Mouse (Mus musculus): ENCODE measurements around the gene Ptf1a. TPM values are rescaled to one million over a fixed set of nuclear protein-coding genes. Genes with fewer than 3 reads are reported as not detected.

Ptf1a gene
- 5.5 TPM in 1 of 2 replicates, not detected in the other for polyA plus RNA-seq (2014; fragmentation: Nextera tagmentation; extraction: Ambion mirVana)

DNA sequence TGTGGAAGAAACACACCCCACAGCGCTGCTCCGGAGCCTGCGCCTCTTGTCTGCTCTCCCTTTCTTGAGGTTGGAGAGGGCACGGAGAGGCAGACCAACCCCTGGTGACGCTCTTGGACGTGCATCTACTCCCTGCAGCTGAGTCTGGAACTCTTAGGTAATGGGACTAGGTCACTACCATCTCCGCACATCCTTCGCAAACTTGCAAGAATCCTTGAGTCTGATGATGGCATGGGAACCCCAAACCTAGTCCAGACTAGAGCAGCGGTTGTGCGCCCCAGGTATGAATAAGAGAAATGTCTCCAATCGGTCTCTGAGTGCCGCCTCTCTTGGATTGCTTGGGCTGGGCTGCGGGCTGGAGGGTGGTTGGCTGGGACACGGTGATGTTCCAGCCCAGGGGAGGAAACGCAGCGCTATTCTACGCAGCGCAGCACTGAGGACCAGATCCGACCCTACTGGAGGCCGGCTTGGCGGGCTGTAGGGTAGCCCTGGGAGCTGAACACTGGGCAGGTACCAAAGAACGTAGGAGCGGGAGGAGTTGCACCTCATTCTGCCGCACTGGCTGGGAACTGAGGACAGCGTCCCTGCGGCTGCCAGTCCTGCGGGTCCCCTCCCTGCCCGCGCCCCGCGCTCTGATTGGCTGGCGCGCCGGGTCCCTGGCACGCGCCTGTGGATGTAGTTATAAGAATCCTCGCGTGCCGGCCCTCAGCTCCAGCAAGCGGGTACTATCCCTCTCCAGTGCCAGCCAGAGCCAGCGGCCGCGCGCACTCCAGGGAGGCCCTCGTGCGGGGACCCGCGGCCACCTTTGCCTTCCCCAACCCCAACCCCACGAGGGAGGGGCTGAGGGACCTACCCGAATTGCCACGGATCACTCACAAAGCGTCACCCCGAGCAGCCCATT is at the start of gene Ptf1a:
Ptf1a (plus strand) TSS at position 733 of the 901 bp plus-strand sequence.
- Histone ChIP-seq H3K9me3 (ENCODE audit: control insufficient read depth, low read depth, low read length) (no peaks in the 10 kb centered on the region), H3K9ac (replicated peaks; ENCODE audit: low read depth, low read length) (no peak within 1 kb of the TSS), H3K27ac (ENCODE audit: low read length) (no peak within 1 kb of the TSS), H3K4me3 (ENCODE audit: low read depth, low read length) (peak within 1 kb of the TSS; percentile 23), H3K4me1 (ENCODE audit: control insufficient read depth, insufficient read depth, low read length) (0 out of 2 replicates have a peak, but pooled peaks cover 10% of the 10 kb centered on the region), H3K27me3 (ENCODE audit: control insufficient read depth, insufficient read depth, low read length) (peaks cover 77% of the 10 kb centered on the region), H3K4me2 (replicated peaks; ENCODE audit: low read depth, low read length) (peak within 1 kb of the TSS; percentile 45), H3K36me3 (ENCODE audit: control insufficient read depth, insufficient read depth, low read length) (no peaks in the 10 kb centered on the region)
- WGBS = 2% methylated on average over 50 of the region's 53 CpGs
- ATAC-seq (ENCODE audit: insufficient number of reproducible peaks, insufficient read depth, low FRiP score, low read depth) = peak; percentile 60; the same call in 1 of the 2 replicates

DNA sequence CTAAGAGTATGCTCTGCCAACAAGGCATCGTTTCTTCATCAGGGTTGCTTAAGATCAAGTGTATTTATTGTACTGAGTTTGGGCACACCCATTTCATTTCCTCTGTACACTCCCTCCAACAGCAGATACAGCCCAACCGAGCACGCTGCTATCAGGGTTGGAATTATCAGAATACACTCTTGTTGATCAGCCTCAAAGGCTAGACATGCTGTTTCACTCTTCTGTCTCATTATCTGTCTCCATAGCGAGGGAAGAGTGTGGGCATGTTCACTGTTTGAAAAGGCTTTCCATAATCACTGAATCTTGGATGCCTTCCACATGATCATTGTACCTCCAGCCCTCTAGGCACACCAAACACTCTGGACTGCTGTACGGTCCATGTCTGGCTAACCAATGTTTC is 40.1 kb upstream of the Ptf1a start:
- 67% methylated on average over 5 of the region's 5 CpGs for WGBS
- no peak overlapping the region for H3K27ac ChIP-seq (ENCODE audit: low read length)
- no peak for ATAC-seq (ENCODE audit: insufficient number of reproducible peaks, insufficient read depth, low FRiP score, low read depth)

DNA sequence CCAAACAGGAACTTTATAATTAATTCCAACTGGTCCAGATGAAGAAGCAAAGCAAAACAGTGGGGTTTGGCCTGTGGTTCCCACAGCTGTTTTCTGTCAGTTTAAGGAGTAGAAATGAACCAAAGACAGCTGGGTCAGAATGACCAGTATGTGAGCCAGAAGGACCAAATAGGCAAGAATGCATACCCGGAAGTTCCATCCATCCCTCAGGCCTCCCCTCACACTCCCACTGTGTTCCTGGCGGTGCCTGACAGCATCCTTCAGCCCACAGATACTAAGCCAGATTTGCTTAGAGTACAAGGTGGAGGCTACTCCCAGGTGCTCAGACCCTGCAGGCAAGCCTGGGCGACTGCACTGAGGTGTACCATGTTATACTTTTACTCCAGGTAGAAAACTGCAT is 38.9 kb upstream of the Ptf1a start:
- Histone ChIP-seq H3K4me2 (replicated peaks; ENCODE audit: low read depth, low read length) (no peak overlapping the region), H3K4me1 (ENCODE audit: control insufficient read depth, insufficient read depth, low read length) (no peaks in the 10 kb centered on the region), H3K27me3 (ENCODE audit: control insufficient read depth, insufficient read depth, low read length) (no peaks in the 10 kb centered on the region), H3K9me3 (ENCODE audit: control insufficient read depth, low read depth, low read length) (no peaks in the 10 kb centered on the region), H3K36me3 (ENCODE audit: control insufficient read depth, insufficient read depth, low read length) (no peaks in the 10 kb centered on the region), H3K4me3 (ENCODE audit: low read depth, low read length) (no peak overlapping the region), H3K27ac (ENCODE audit: low read length) (no peak overlapping the region), H3K9ac (replicated peaks; ENCODE audit: low read depth, low read length) (no peak overlapping the region)
- peak; percentile 66; the same call in 1 of the 2 replicates for ATAC-seq (ENCODE audit: insufficient number of reproducible peaks, insufficient read depth, low FRiP score, low read depth)
- WGBS = 48% methylated on average over 3 of the region's 3 CpGs

More for the DNA sequence above, 40.1 kb upstream of the Ptf1a start:
- H3K4me3 ChIP-seq (ENCODE audit: low read depth, low read length) = no peak overlapping the region
- no peak overlapping the region for H3K4me2 ChIP-seq (replicated peaks; ENCODE audit: low read depth, low read length)
- no peaks in the 10 kb centered on the region for H3K9me3 ChIP-seq (ENCODE audit: control insufficient read depth, low read depth, low read length)
- H3K27me3 ChIP-seq (ENCODE audit: control insufficient read depth, insufficient read depth, low read length) = no peaks in the 10 kb centered on the region
- H3K9ac ChIP-seq (replicated peaks; ENCODE audit: low read depth, low read length) = no peak overlapping the region
- no peaks in the 10 kb centered on the region for H3K36me3 ChIP-seq (ENCODE audit: control insufficient read depth, insufficient read depth, low read length)
- H3K4me1 ChIP-seq (ENCODE audit: control insufficient read depth, insufficient read depth, low read length) = no peaks in the 10 kb centered on the region

DNA sequence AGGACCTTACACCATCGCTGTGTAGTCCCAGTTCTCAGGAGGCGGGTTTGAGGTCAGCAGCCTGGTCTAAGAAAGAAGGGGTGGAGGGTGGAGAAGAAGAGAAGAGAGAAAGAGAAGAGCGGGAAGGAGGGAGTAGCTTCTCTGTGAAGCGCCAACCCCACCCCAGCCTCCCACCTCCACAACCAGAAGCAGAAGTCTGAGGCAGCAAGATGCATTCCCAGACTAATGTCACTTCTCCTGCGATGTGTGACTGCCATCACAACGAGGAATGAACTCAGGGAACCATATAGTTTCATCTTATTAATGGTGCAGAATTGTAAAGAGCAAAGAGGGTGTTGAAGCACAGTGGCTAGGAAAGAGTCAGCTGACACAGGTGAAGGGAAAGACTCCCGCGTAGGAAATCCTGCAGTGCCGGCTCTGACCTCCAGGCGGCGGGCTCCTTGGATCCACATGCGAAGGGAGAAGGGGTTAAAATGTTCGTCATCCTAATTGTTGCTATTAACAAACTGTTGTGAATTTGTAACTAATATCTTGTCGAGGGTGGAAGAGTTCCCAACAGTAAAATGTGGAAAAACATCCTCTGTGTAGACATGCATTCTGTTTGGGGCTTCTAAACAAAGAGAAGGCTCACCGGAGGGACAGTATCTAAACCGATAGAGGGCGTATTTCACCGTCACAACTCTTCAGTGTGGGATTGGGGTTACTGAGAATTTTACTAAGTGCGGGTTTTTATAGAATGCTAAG is 31.1 kb upstream of the Ptf1a start:
- Histone ChIP-seq H3K4me1 (ENCODE audit: control insufficient read depth, insufficient read depth, low read length) (no peaks in the 10 kb centered on the region), H3K9me3 (ENCODE audit: control insufficient read depth, low read depth, low read length) (no peaks in the 10 kb centered on the region), H3K36me3 (ENCODE audit: control insufficient read depth, insufficient read depth, low read length) (no peaks in the 10 kb centered on the region), H3K27me3 (ENCODE audit: control insufficient read depth, insufficient read depth, low read length) (no peaks in the 10 kb centered on the region), H3K9ac (replicated peaks; ENCODE audit: low read depth, low read length) (no peak overlapping the region), H3K4me3 (ENCODE audit: low read depth, low read length) (peak overlapping the region; percentile 20), H3K4me2 (replicated peaks; ENCODE audit: low read depth, low read length) (peak overlapping the region; percentile 43), H3K27ac (ENCODE audit: low read length) (no peak overlapping the region)
- 22% methylated on average over 19 of the region's 19 CpGs for WGBS
- ATAC-seq (ENCODE audit: insufficient number of reproducible peaks, insufficient read depth, low FRiP score, low read depth) = no peak; the same call in 1 of the 2 replicates

DNA sequence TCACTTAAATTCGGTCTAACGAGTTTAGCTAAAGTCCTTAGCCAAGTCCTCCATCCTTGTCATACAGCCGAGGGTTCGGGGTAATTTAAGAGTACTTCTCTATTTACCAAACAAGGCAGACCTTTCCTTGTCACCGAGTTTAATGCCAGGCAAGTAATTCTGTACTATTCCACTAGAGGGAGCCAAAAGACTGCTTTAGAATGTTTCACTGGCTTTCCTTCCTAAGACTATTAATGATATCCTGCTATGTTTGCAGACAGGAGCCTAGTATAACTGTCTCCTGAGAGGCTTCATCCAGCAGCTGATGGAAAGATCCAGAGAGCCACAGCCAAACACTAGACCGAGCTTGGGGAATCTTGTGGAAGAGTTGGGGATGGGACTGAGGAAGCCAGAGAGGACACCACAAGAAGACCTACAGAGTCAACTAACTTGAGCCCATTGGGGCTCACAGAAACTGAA is 30.4 kb upstream of the Ptf1a start:
- H3K4me3 ChIP-seq (ENCODE audit: low read depth, low read length) = peak overlapping the region; percentile 20; the same call in 1 of the 2 replicates
- no peak overlapping the region for H3K27ac ChIP-seq (ENCODE audit: low read length)
- H3K4me2 ChIP-seq (replicated peaks; ENCODE audit: low read depth, low read length) = peak overlapping the region; percentile 43
- H3K27me3 ChIP-seq (ENCODE audit: control insufficient read depth, insufficient read depth, low read length) = no peaks in the 10 kb centered on the region
- H3K9me3 ChIP-seq (ENCODE audit: control insufficient read depth, low read depth, low read length) = no peaks in the 10 kb centered on the region
- 2% methylated on average over 6 of the region's 6 CpGs for WGBS
- H3K36me3 ChIP-seq (ENCODE audit: control insufficient read depth, insufficient read depth, low read length) = no peaks in the 10 kb centered on the region
- ATAC-seq (ENCODE audit: insufficient number of reproducible peaks, insufficient read depth, low FRiP score, low read depth) = no peak
- no peaks in the 10 kb centered on the region for H3K4me1 ChIP-seq (ENCODE audit: control insufficient read depth, insufficient read depth, low read length)
- no peak overlapping the region for H3K9ac ChIP-seq (replicated peaks; ENCODE audit: low read depth, low read length)

DNA sequence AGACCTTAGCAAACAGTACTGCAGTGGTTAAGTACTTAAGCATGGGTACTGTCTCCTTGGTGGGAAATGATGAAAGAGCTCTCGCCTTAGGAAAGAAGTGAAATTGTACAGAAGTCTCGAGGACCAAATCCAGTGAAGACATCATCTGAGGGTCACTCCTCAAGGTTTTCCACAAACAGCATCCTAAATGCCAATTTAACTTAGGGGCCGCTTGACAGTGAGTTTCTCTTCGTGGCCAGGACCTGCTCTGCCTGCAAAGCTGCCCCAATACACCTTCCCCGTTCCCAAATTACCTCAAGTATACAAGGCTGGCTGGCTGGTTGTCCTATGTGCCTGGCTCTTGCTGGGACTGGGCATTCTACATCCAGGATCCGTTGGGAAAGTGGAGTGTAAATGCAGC is 29.4 kb upstream of the Ptf1a start:
- H3K27ac ChIP-seq (ENCODE audit: low read length) = no peak overlapping the region
- H3K9me3 ChIP-seq (ENCODE audit: control insufficient read depth, low read depth, low read length) = no peaks in the 10 kb centered on the region
- no peak overlapping the region for H3K4me2 ChIP-seq (replicated peaks; ENCODE audit: low read depth, low read length)
- no peaks in the 10 kb centered on the region for H3K36me3 ChIP-seq (ENCODE audit: control insufficient read depth, insufficient read depth, low read length)
- no peak overlapping the region for H3K9ac ChIP-seq (replicated peaks; ENCODE audit: low read depth, low read length)
- no peaks in the 10 kb centered on the region for H3K4me1 ChIP-seq (ENCODE audit: control insufficient read depth, insufficient read depth, low read length)
- 76% methylated on average over 6 of the region's 6 CpGs for WGBS
- H3K27me3 ChIP-seq (ENCODE audit: control insufficient read depth, insufficient read depth, low read length) = no peaks in the 10 kb centered on the region
- ATAC-seq (ENCODE audit: insufficient number of reproducible peaks, insufficient read depth, low FRiP score, low read depth) = no peak
- H3K4me3 ChIP-seq (ENCODE audit: low read depth, low read length) = no peak overlapping the region

DNA sequence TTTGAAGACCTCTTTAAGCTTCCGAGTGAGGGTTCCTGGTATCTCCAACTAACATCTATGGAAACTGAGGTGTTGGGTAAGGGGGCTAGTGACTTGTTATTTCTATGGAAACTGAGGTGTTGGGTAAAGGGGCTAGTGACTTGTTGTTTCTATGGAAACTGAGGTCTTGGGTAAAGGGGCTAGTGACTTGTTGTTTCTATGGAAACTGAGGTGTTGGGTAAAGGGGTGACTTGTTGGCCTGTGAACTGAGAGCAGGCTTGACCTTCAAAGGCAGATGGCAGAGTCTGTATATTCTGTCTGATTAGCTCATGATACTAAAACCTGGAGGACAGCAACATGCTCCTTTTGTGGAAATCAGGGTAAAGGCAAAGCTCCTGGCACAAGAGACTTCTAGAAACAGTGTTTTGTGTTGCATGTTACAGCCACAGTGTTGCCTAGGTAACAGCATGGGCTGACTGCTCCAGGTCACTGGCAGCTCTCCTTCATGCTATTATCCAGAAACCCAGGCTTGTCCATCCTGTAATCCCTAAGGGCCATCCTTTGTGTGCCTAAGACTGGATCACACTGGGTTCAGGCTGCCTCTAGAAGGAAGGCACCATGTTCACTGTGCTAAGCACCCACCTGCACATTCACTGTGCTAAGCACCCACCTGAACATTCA is 25.6 kb upstream of the Ptf1a start:
- H3K27me3 ChIP-seq (ENCODE audit: control insufficient read depth, insufficient read depth, low read length) = no peaks in the 10 kb centered on the region
- no peaks in the 10 kb centered on the region for H3K4me1 ChIP-seq (ENCODE audit: control insufficient read depth, insufficient read depth, low read length)
- no peak overlapping the region for H3K4me2 ChIP-seq (replicated peaks; ENCODE audit: low read depth, low read length)
- no peak overlapping the region for H3K27ac ChIP-seq (ENCODE audit: low read length)
- no peak overlapping the region for H3K9ac ChIP-seq (replicated peaks; ENCODE audit: low read depth, low read length)
- ATAC-seq (ENCODE audit: insufficient number of reproducible peaks, insufficient read depth, low FRiP score, low read depth) = no peak
- no peaks in the 10 kb centered on the region for H3K9me3 ChIP-seq (ENCODE audit: control insufficient read depth, low read depth, low read length)
- H3K36me3 ChIP-seq (ENCODE audit: control insufficient read depth, insufficient read depth, low read length) = no peaks in the 10 kb centered on the region
- no peak overlapping the region for H3K4me3 ChIP-seq (ENCODE audit: low read depth, low read length)
- WGBS = 67% methylated on average over 1 of the region's 1 CpGs

DNA sequence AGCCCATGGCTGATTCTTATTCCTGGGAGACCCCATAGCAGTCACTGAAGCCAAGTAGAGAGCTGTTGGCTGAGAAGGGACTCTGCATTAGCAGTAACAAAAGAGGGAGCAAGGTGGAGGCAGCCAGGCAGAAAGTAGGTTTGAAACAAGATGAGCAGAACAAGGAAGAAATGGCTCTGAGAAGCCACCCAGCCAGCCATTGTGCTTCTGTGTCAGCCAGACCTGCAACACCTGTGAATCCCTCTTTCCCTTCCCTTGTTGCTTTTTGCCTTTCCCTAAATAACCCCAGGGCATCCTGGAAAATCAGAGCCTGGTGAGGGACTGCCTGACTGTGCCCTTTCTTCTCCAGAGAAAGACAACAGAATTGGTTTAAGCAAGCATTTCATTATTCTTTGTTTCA is 23.2 kb upstream of the Ptf1a start:
- Histone ChIP-seq H3K27ac (ENCODE audit: low read length) (no peak overlapping the region), H3K9me3 (ENCODE audit: control insufficient read depth, low read depth, low read length) (no peaks in the 10 kb centered on the region), H3K4me1 (ENCODE audit: control insufficient read depth, insufficient read depth, low read length) (no peaks in the 10 kb centered on the region), H3K4me2 (replicated peaks; ENCODE audit: low read depth, low read length) (no peak overlapping the region), H3K4me3 (ENCODE audit: low read depth, low read length) (no peak overlapping the region), H3K9ac (replicated peaks; ENCODE audit: low read depth, low read length) (no peak overlapping the region), H3K36me3 (ENCODE audit: control insufficient read depth, insufficient read depth, low read length) (no peaks in the 10 kb centered on the region), H3K27me3 (ENCODE audit: control insufficient read depth, insufficient read depth, low read length) (no peaks in the 10 kb centered on the region)
- no peak for ATAC-seq (ENCODE audit: insufficient number of reproducible peaks, insufficient read depth, low FRiP score, low read depth)
